Mouse (Mus musculus) T-helper 2 cell (primary cell): ENCODE measurements at regions not wholly inside any gene's neighbourhood (a gene's known extent, or its start where the extent isn't known, plus 50 kb on each side); places are given as distances from the start of the nearest gene placed in this dataset.

ENCODE experiments used
- in situ Hi-C: fragments of 300-600 bp; cut with MboI, MseI; formaldehyde crosslinking; loops from one replicate; pipeline ENCODE4 v1.15.1; 2025; ENCODE audit warnings: high pct_unique_total_duplicates

DNA sequence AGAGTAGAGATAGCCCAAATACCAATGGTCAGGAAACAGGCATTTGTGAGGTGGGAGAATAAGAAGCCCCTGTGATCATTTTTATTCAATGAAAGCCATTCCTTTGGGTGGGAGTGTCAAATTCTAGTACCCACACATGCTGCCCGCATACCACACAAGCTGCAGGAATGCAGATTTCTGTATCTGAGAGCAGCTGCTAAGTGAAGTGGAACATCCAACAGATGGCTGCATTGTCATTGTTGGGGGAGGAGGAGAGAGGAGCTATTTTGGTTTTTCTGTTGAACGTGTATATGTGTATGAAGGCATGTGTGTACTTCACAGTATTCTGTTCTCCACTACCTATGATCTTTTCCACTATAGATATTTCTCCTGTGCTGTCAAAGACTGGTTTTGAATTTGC is 392.3 kb upstream of the Mef2c start:
- in situ Hi-C loops, result no loop called here

DNA sequence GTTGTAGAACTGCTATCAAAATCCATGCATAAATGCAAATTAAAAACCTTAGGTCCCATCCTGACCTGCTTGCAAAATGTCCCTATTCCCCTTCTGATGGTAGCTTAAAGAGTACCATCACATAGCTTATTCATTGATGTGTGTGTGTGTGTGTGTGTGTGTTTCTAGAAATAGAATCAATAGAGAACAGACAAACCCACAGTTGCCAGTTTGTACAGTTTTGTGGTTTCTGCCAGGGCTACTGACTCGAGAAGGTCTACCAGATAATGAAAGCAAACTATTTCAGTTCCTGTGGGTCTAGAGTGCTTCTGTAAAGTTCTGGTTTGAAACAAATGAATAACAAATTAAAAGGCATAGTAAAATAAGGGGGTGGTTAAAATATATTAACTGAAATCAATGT is 391.5 kb upstream of the Mef2c start:
- in situ Hi-C loops, result no loop called here

DNA sequence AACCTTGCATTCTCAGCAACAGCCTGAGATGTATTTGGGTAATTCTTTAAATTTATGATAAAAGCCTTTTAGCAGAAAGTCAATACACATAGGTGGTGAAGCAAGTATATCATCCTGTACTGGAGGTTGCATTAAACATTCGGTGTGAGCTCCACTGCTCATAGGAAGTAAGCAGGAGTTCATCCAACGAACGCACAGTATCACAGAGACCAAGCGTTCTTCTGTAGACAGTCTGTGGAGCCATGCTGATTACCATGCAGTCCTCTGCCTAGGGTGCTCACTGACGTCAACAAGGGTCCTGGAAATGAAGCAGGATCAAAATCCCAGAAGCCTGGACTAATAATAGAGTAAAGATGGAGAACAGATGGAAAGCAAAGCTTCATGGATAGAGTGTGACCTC is 391.1 kb upstream of the Mef2c start:
- in situ Hi-C loops, result no loop called here

DNA sequence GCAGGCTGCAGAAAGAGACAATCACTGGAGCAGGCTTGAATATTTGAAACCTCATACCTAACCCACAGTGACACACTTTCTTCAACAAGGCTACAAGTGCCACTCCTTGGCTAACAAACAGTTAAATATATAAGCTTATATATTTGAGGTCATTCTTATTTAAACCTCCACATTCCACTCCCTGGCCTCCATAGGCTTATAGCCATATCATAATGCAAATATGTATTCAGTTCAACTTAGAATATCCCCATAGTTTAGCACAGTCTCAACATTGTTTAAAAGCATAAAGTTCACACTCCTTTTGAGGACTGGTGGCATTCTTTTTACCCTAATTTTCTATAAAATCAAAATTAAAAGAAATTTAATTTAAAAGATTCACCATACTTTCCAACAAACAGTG is 390.0 kb upstream of the Mef2c start:
- in situ Hi-C loops, result no loop called here

DNA sequence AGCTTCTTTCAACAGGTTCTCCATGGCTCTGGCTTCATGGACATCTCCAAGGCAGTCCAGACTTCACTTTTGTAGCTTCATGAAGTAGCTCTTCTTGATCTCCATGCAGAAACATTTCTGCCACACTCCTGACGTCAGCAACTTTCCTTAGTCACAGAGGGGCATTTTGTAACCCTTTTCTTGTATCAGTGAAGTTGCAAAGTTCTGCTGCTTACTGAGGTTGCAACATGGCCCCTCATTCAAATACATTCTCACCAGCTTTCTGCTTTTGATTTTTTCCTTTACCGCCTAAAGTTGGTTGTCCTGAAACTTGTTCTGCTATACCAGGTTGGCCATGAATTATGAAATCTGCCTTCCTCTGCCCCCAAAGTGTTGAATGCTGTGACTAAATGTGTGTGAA is 389.4 kb upstream of the Mef2c start:
- in situ Hi-C loops, result no loop called here

DNA sequence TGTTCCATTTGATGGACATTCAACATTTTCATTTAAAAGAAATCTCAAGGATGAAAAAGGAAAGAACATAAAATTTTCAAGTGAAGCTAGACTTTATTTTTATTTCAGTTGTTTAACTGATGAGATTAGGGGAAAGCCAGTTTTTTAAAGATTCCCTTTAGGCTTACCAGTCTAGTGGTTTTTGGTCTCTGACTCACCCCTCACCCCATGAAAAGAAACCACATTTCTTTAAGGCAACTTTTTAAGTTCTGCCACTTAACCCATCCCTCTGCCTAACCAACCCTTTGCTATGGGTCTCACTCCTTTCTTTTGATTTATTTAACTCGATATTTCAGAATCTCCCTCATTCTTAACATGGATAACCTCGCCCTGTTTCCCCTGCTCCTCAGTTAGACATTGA is 388.1 kb upstream of the Mef2c start:
- in situ Hi-C loops, result no loop called here

DNA sequence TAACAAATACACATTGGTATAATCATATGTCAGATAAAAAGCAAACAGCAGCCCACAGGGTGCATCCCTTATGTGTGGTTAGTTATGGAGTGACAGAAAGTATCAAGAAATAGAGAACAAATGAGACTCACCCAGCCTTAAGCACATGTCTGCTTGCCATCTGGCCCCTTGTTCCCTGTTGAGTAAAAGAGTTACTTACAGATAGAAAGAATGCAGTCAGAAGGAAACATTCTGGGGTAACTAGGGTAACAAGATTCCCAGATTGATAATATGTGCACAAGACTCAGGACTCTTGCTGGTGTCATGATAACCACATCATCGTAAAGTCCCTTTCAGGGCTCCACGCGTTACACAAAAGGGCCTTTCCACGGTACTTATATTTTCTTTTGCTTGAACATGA is 383.5 kb upstream of the Mef2c start:
- in situ Hi-C loops, result no loop called here

DNA sequence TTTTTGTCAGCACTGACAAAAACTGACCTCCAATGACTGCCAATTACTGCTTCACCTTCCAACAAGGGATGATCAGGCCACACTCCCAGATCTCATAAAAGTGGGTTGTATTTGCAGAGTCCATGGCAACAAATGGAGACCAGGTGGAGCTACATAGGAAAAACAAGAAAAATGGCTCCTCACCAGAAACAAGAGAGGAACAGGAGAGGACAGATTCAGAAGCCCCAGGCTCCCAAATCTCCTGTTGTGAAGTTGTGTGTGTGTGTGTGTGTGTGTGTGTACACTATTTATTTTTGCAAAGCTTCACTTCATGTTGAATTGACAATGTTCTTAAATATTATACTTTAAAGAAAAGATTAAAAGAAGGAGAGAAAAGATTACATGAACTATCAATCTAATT is 380.2 kb upstream of the Mef2c start:
- in situ Hi-C loops, result no loop called here

DNA sequence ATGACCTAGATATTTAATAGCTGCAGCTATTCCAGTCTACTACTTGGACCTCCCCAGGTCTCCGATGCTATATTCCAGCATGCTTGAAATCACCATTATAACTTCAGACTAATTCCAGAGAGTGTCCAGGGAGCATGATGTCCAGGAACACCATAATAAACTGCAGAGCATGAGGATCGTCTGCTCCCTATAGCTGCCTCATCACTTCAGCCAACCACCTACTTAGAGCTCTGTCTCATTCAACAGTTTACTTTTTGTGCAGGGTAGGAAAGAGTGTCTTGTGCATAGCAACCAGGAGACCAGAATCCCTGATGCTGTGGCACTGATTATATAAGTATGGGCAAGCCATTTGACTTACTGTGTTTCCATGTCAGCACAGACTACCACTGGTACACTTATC is 379.2 kb upstream of the Mef2c start:
- in situ Hi-C loops, result no loop called here

DNA sequence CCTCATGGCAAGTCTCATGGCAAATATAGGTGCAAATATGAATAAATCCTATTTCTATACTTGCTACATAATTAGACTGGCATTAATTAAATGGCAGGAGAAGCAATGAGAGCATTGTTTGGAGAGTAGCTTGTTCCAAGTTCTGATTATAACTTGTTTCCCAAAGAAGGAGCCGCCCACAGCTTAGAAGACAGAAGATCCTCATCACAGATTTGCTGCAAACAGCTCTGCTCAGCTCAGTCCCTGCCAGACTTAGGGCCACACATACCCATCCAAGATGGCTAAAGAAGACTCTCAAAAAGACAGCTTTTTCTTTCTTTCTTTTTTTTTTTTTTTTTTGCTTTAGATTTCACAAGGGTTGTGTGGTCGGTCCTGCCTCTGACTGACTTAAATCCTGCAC is 377.4 kb upstream of the Mef2c start:
- in situ Hi-C loops, result no loop called here

DNA sequence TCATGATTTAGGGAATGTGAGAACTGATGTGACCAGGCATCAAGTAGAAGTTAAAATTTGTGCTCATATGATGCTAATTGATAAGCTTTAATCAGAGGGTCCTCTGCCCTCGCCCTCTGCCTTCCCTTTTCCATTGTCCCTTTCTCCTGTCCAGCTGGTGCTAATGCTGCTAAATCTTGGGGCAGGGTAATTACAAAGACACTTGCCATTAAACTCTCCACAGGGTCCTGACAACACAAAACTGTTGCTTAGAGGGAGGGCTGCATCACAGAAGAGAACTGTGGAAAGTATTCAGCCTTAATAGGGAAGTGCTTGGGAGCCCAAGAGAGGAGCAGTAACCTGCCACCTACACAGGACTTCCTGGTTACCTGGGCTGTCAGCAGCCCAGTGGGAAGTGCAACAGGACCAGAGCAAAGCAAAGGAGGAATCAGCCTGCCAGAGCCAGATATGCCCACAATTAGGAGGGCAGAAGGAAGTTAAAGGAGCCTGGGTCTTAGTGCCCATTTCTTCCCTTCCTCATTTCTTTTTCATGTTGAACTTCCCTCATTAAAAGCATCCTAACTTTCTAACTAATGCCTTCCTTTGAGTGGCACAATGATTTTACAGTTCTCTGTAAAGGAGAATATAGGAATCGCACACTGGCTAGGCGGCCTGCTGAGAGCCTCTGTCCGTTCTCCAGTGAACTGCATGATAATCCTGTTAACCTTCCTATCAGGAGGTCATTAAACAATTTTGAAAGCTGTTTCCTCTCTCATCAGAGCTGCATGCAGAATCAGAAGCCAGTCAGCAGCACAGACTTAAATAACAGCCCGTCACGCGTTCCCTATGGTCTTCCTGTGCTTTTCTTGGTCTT is 372.5 kb upstream of the Mef2c start:
- in situ Hi-C loops, result no loop called here

DNA sequence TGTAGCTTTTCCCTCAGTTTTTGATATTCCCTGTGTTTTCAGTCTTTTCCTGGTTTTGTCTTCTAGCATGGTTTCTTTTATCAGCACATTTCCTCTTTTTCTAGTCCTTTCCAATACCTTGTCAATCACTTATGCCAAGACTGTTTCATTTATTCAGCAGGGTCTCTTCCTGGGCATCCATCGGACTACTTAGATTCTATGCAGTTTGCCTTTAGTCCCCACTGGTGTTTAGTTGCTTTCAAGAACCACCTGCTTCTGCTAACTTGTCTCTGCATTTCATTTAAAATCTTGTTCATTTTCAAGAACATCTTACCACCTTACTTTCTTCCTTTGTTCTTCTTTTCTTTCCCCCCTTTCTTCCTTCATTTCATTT is 371.9 kb upstream of the Mef2c start:
- in situ Hi-C loops, result no loop called here

DNA sequence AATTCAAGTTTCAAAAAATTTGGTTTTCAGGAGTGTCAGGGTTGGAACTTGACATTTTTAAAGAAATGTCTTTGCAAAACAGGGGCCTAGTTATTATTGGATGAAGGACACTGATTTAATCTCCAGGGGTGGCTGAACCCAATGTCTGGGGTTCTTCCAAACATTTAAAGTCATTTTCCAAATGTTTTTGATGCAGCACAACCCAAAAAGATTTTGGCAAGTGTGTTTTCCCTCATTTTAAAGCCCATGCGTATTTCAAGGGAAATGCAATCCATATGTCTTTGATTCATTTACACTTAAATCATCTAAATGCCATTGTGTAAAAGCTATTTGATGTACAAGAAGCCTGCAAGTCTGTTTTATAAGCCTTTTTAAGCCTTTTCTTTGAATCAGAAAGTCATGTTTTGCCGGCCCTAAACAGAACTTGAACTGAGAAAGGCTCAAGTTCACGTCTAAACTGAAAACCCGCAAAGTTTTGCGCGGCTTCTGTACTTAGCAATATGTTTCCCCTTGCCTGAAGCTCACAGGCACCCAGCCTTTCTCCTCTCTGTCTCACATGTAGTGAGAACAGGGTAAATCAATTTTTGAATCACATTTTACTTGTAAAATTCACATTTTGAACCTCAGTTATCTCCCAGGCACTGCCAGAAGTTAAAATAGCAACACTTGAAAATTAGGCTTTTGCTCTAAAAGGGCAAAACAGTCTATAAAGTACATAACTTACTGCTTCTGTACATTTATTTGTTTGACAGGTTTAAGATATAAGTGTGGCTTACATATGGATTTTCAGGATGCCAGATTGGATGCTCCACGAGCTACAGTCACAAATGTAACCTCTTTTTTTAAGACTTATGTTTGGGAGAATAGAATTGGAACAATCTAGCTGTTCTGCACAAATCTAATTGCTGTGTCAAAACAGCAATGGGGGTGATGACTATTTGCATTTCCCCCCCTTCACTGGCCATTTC is 370.9 kb upstream of the Mef2c start:
- in situ Hi-C loops, result no loop called here

DNA sequence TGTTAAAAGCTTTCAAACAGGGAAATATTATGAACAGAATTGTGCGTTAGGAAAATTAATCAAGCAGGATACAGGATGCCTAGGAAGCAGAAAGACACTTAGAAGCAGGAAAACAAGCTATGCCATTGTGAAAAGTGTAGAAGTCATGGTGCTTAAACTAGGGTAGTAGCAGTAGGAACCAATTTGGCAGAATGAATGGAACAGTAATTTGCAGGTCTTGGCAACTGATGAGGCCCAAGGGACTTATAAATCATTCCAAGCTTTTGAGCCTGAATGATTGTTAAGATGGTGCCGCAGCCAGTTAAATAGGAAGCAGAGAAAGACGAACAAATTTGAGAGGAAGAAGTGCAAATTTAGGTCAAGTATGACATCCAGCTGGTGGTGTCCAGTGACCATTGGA is 360.5 kb upstream of the Mef2c start:
- in situ Hi-C loops, result no loop called here

DNA sequence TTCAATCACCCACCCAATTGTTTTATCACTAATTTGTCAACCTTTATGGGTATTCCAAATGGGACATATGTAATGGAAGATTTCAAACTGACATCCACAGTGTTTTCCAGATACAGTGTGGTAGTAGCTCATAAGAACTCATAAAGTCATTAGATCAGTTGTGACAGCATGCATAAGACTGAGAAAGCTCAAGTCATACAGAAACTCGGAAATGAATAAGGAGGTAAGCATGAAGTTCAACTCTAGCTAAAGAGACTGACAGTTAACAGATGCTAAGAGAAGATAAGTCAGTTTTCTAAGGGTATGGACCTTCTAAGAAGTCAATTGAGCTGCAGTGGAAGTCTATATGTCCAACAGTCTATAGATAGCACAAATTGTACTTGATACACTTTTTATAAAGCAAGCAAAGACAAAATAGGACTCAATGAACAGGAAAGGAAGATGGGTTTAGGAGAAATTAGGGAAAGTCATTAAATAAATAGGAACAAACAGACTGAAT is 349.2 kb upstream of the Mef2c start:
- in situ Hi-C loops, result no loop called here

DNA sequence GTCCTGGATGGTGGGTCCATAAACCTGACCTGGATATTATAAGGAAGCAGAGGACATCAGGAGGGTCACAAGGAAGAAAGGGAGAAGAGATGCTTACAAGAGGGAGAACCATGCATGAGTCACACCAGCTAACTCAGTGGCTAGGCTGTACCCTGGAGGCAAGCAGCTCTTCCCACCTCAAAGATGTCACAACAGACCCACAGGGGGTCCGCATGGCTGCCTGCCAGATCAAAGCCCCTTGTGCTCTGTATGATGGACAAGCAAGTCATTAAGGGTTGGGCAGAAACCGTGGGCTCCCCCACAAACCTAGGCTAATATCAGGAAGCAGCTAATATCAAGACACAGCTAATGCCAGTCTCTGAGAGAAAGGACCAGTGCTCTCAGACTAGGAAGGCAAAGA is 343.9 kb upstream of the Mef2c start:
- in situ Hi-C loops, result loop anchor here (5.0 kb wide), 1 partner anchor 497 kb away; no protein-coding TSS in a partner anchor

DNA sequence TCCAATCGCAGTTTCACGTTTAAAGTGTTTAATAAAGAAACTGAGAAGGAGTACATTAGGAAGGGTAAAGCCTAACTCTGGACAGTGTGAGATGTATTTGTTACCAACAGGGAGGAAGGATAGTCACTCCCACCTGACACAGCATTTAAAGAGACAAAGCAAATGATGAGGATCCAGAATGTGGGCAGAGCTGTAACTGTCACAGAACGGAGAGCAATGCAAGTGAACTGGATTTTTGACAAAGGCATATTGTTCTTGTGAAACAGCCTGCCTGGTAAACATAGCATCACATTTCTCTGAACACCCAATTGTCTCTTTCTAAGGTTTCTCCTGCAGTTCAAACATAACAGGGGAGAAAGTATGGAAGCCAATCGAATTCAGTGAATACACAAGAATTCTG is 341.1 kb upstream of the Mef2c start:
- in situ Hi-C loops, result loop anchor here (5.0 kb wide), 1 partner anchor 495 kb away; no protein-coding TSS in a partner anchor

DNA sequence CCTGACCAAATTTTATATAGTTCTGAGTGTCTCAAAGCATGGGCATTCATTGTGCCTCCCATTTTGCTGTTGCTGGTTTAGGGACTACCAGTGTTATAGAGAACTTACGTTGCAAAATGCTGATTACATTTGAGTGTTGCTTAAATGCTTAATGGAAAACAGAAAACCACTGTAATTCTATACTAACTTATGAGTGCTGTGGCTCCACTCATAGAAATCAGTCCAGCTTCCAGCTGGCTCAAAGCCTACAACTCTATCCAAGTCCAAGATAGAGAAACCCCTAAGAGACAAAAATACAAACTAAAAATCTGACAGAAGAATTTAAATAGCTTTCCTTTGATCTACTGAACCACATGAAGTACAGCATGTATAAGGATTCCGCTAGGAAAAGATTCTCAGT is 328.7 kb upstream of the Mef2c start:
- in situ Hi-C loops, result no loop called here

DNA sequence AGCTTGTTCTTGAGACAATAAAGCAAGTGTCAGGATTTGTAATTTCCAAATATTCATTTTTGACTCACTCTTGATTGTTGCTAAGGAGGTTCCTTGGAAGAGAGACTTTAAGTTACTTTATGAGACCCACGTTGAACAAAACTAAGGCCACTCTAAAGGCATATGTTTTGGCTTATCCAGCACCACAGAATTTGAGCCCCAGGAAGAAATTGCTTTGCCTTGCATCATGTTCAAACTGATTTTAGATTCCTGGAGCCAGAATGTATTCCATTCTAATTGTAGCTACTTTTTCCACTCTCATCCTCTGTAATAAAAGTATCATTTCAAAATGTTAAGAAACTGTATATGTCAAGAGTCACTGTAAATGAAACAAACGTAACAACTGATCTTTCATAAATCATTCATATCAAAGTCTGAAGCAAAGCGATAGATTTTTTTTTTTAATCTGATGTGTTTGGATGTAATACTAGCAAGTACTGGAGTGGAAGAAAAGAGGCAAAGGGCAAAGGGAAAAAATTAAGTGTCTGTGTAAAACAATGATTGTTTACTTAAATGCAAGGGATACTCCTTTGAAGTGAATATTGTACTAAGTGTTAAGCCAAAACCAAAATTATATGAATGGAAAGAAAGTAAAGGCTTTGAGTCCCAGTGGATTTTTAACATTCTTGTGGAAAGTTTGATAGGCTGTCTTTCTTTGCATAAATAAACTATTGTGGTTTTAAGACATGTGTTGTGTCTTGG is 301.7 kb upstream of the Mef2c start:
- in situ Hi-C loops, result no loop called here

DNA sequence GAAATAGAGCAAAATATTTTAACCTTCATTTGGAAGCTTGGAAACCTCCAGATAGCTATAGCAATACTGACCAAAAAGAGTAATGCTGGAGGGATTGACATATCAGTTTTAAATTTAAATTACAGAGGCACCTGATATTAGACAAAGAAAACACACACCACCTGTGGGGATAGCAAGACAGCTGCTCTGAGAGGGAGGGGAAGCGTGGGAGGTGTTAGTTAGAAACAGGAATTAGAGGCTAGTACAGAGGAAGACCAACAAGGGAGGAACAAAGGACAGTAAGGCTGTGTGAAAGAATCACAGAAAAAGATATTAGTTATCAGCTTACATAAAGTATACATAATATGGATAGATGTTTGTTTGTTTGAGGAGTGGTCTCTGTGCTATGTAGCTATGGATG is 297.2 kb upstream of the Mef2c start:
- in situ Hi-C loops, result no loop called here

DNA sequence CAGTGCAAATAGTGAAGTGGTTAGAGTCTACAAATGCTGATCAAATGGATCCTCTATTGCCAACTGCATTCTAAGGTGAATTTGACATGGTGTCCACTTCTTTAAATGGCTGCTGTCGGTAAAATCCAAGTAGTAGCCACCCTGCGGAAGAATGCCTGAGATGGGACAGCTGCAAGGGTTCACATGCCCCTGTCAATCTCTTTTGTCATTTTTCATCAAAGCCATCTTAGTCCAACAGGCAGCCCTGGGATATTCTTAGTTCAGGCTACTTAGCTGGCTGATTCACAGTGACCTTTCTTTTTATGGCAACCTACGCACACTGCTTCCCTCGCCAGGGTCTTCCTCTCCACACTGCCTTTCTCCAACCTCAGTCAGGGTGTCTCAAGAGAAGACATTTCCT is 296.3 kb upstream of the Mef2c start:
- in situ Hi-C loops, result no loop called here

DNA sequence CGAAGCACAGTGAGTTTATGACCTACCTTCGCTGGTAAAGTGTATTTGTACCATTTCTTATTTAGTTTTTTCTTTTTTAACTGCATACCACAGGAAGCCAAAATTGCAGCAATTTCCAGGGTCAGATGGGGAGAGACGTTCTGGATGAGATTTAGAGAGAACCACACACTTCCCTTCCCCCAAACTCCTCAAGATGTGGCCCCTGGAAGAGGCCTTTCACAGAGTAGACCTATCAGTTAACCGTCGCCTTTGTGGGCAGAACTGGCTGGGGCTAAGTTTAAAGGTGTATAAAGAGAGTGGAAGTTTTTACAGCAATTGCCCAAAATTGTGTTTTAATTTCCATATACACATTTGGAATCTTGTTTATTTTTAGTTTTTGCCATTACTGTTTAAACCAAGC is 295.7 kb upstream of the Mef2c start:
- in situ Hi-C loops, result no loop called here
